Mouse (Mus musculus): ENCODE results near the gene Slc5a6.

DNA sequence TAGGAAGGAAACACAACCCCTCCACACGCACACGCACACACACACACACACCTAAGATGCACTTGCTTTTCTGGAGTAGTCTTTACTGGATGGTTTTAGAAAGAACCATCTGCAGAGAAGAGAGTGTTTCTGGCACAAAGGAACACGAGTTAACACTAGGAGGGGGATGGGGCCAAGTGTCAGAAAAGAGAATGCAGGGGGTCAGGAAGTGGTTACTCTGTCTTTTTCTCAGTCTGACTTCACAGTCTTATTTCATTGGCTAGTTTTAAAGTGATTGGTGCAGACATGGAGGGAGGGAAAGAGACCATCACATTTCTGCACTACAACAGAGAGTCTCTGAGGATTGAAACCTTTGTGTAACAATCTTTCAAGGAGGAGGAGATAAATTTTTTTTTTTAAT lies 36.0 kb downstream of the Slc5a6 start:
- TF ChIP-seq CTCF (IDR thresholded peaks at IDR 0.05; ENCODE audit: insufficient read depth, low read depth, low read length) (no peak), POLR2A (IDR thresholded peaks at IDR 0.05; ENCODE audit: insufficient read depth, low read depth, low read length) (no peak)

All from olfactory bulb, adult 2 months (tissue).